Mouse (Mus musculus): ENCODE measurements around the gene Ces2a. TPM values are rescaled to one million over a fixed set of nuclear protein-coding genes. Genes with fewer than 3 reads are reported as not detected.

Ces2a gene
- polyA plus RNA-seq, 1 experiment = not detected

GRCm38 (mm10) chr8:104757621-104758020 lies 23.8 kb downstream of the Ces2a start:
- H3K27me3 ChIP-seq (ENCODE audit: control insufficient read depth) = no peaks in the 10 kb centered on the region
- H3K9me3 ChIP-seq (ENCODE audit: control insufficient read depth, low read length) = no peaks in the 10 kb centered on the region
- no peaks in the 10 kb centered on the region for H3K4me1 ChIP-seq (ENCODE audit: control insufficient read depth)
- H3K36me3 ChIP-seq (ENCODE audit: control insufficient read depth) = no peaks in the 10 kb centered on the region
- TF ChIP-seq GATA1 (IDR thresholded peaks at IDR 0.05; ENCODE audit: low read length) (no peak), TAL1 (IDR thresholded peaks at IDR 0.05; ENCODE audit: low read length) (no peak)
- no peak overlapping the region for H3K4me3 ChIP-seq (replicated peaks)

- Histone ChIP-seq H3K4me3 (replicated peaks) (no peak overlapping the region), H3K27me3 (ENCODE audit: control insufficient read depth) (no peaks in the 10 kb centered on the region), H3K36me3 (ENCODE audit: control insufficient read depth) (no peaks in the 10 kb centered on the region), H3K4me1 (ENCODE audit: control insufficient read depth) (no peaks in the 10 kb centered on the region), H3K9me3 (ENCODE audit: control insufficient read depth, low read length) (no peaks in the 10 kb centered on the region)
- TF ChIP-seq TAL1 (IDR thresholded peaks at IDR 0.05; ENCODE audit: low read length) (no peak), GATA1 (IDR thresholded peaks at IDR 0.05; ENCODE audit: low read length) (no peak)
Observed at GRCm38 (mm10) chr8:104758209-104758608, 24.4 kb downstream of the Ces2a start.

GRCm38 (mm10) chr8:104761126-104761525 lies 27.3 kb downstream of the Ces2a start:
- no peaks in the 10 kb centered on the region for H3K4me1 ChIP-seq (ENCODE audit: control insufficient read depth)
- no peak for TF ChIP-seq TAL1 (IDR thresholded peaks at IDR 0.05; ENCODE audit: low read length)
- no peak for TF ChIP-seq GATA1 (IDR thresholded peaks at IDR 0.05; ENCODE audit: low read length)
- no peak overlapping the region for H3K4me3 ChIP-seq (replicated peaks)
- no peaks in the 10 kb centered on the region for H3K27me3 ChIP-seq (ENCODE audit: control insufficient read depth)
- H3K36me3 ChIP-seq (ENCODE audit: control insufficient read depth) = no peaks in the 10 kb centered on the region
- H3K9me3 ChIP-seq (ENCODE audit: control insufficient read depth, low read length) = no peaks in the 10 kb centered on the region

- TF ChIP-seq GATA1 (IDR thresholded peaks at IDR 0.05; ENCODE audit: low read length) (no peak), TAL1 (IDR thresholded peaks at IDR 0.05; ENCODE audit: low read length) (no peak)
- Histone ChIP-seq H3K4me3 (replicated peaks) (no peak overlapping the region), H3K36me3 (ENCODE audit: control insufficient read depth) (no peaks in the 10 kb centered on the region), H3K27me3 (ENCODE audit: control insufficient read depth) (no peaks in the 10 kb centered on the region), H3K9me3 (ENCODE audit: control insufficient read depth, low read length) (no peaks in the 10 kb centered on the region), H3K4me1 (ENCODE audit: control insufficient read depth) (no peaks in the 10 kb centered on the region)
Observed at GRCm38 (mm10) chr8:104766485-104766884, 32.7 kb downstream of the Ces2a start.

- Histone ChIP-seq H3K27me3 (ENCODE audit: control insufficient read depth) (no peaks in the 10 kb centered on the region), H3K4me1 (ENCODE audit: control insufficient read depth) (no peaks in the 10 kb centered on the region), H3K4me3 (replicated peaks) (no peak overlapping the region), H3K36me3 (ENCODE audit: control insufficient read depth) (no peaks in the 10 kb centered on the region), H3K9me3 (ENCODE audit: control insufficient read depth, low read length) (no peaks in the 10 kb centered on the region)
- TF ChIP-seq TAL1 (IDR thresholded peaks at IDR 0.05; ENCODE audit: low read length) = no peak
- no peak for TF ChIP-seq GATA1 (IDR thresholded peaks at IDR 0.05; ENCODE audit: low read length)
Observed at GRCm38 (mm10) chr8:104770365-104770764, 36.6 kb downstream of the Ces2a start.

- H3K27me3 ChIP-seq (ENCODE audit: control insufficient read depth) = no peaks in the 10 kb centered on the region
- TF ChIP-seq GATA1 (IDR thresholded peaks at IDR 0.05; ENCODE audit: low read length) (no peak), TAL1 (IDR thresholded peaks at IDR 0.05; ENCODE audit: low read length) (no peak)
- H3K4me1 ChIP-seq (ENCODE audit: control insufficient read depth) = no peaks in the 10 kb centered on the region
- peaks cover 4% of the 10 kb centered on the region for H3K9me3 ChIP-seq (ENCODE audit: control insufficient read depth, low read length)
- no peak overlapping the region for H3K4me3 ChIP-seq (replicated peaks)
- no peaks in the 10 kb centered on the region for H3K36me3 ChIP-seq (ENCODE audit: control insufficient read depth)
Observed at GRCm38 (mm10) chr8:104787049-104787448, 53.2 kb downstream of the Ces2a start.

- Histone ChIP-seq H3K9me3 (ENCODE audit: control insufficient read depth, low read length) (no peaks in the 10 kb centered on the region; the same call in 1 of the 2 replicates), H3K4me1 (ENCODE audit: control insufficient read depth) (no peaks in the 10 kb centered on the region), H3K36me3 (ENCODE audit: control insufficient read depth) (no peaks in the 10 kb centered on the region), H3K27me3 (ENCODE audit: control insufficient read depth) (no peaks in the 10 kb centered on the region), H3K4me3 (replicated peaks) (no peak overlapping the region)
- TF ChIP-seq TAL1 (IDR thresholded peaks at IDR 0.05; ENCODE audit: low read length) (no peak), GATA1 (IDR thresholded peaks at IDR 0.05; ENCODE audit: low read length) (no peak)
Observed at GRCm38 (mm10) chr8:104788929-104789328, 55.1 kb downstream of the Ces2a start.

GRCm38 (mm10) chr8:104789886-104790680 lies 56.3 kb downstream of the Ces2a start:
- H3K4me1 ChIP-seq (ENCODE audit: control insufficient read depth) = no peaks in the 10 kb centered on the region
- no peaks in the 10 kb centered on the region for H3K27me3 ChIP-seq (ENCODE audit: control insufficient read depth)
- TF ChIP-seq TAL1 (IDR thresholded peaks at IDR 0.05; ENCODE audit: low read length) (no peak), GATA1 (IDR thresholded peaks at IDR 0.05; ENCODE audit: low read length) (no peak)
- no peaks in the 10 kb centered on the region for H3K36me3 ChIP-seq (ENCODE audit: control insufficient read depth)
- no peak overlapping the region for H3K4me3 ChIP-seq (replicated peaks)
- H3K9me3 ChIP-seq (ENCODE audit: control insufficient read depth, low read length) = no peaks in the 10 kb centered on the region

Other genes with a start within 250 kb of the Ces2a start
- gene Terb1, start 224.1 kb upstream of the Ces2a start, polyA plus RNA-seq (2012) = not detected in 2 replicates
- gene Nae1, start 199.4 kb upstream of the Ces2a start, polyA plus RNA-seq (2012) = 0.29 and 0.39 TPM in 2 replicates
- not detected in 2 replicates for gene Car7, start 199.3 kb upstream of the Ces2a start, polyA plus RNA-seq (2012)
- 0.01 and 0.02 TPM in 2 replicates for gene Pdp2, start 142.6 kb upstream of the Ces2a start, polyA plus RNA-seq (2012)
- 0.08 TPM in 1 of 2 replicates, not detected in the other for gene Cdh16, start 109.6 kb upstream of the Ces2a start, polyA plus RNA-seq (2012)
- gene Rrad, start 102.7 kb upstream of the Ces2a start, polyA plus RNA-seq (2012) = 0.05 and 0.12 TPM in 2 replicates
- gene Ciao2b, start 92.0 kb upstream of the Ces2a start, polyA plus RNA-seq (2012) = 7.5 and 10.3 TPM in 2 replicates
- not detected in 2 replicates for gene Ces2b, start 97.6 kb downstream of the Ces2a start, polyA plus RNA-seq (2012)
- not detected in 2 replicates for gene Ces2c, start 113.1 kb downstream of the Ces2a start, polyA plus RNA-seq (2012)
- gene Ces2e, start 192.3 kb downstream of the Ces2a start, polyA plus RNA-seq (2012) = not detected in 2 replicates
- not detected in 2 replicates for gene Ces2f, start 213.4 kb downstream of the Ces2a start, polyA plus RNA-seq (2012)
- gene Ces2g, start 227.7 kb downstream of the Ces2a start, polyA plus RNA-seq (2012) = 1.3 and 1.7 TPM in 2 replicates

Data from erythroblast, embryonic 14.5 days (primary cell).